Mouse (Mus musculus): ENCODE results near the gene Arhgap23. TPM values are rescaled to one million over a fixed set of nuclear protein-coding genes. Genes with fewer than 3 reads are reported as not detected.

Arhgap23 gene
- total RNA-seq, 2 experiments from 2014 or later, result 64.4 to 78.6 TPM

DNA sequence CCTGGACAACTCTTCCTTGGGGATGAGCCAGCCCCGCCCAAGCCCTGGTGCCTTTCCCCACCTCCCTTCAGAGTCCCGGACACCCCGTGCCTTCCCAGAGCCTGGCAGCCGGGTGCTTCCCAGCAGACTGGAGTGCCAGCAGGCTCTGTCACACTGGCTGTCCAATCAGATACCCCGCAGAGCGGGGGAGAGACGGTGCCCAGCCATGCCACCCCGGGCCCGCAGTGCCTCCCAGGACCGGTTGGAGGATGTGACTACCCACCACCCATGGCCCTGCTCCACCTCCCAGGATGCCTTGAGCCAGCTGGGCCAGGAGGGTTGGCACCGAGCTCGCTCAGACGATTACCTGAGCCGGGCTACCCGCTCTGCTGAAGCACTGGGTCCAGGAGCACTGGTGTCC is 36.3 kb downstream of the Arhgap23 start:
- Histone ChIP-seq H3K4me3 (peak overlapping the region; percentile 83), H3K27ac (peak overlapping the region; percentile 97)
- DNase-seq (ENCODE audit: extremely low spot score in 1 of 2, low spot score in 2 of 2), result no peak
- no peak for TF ChIP-seq CTCF (IDR thresholded peaks at IDR 0.05)
- intact Hi-C loops (cut with DNase I), result loop anchor here (2.0 kb wide), 1 partner anchor 15 kb away; no protein-coding TSS in a partner anchor

GRCm38 (mm10) chr11:97457120-97457519 is 41.8 kb downstream of the Arhgap23 start:
- TF ChIP-seq CTCF (IDR thresholded peaks at IDR 0.05), result no peak
- no peak overlapping the region for H3K27ac ChIP-seq
- intact Hi-C loops (cut with DNase I), result no loop called here
- no peak overlapping the region for H3K4me3 ChIP-seq
- DNase-seq (ENCODE audit: extremely low spot score in 1 of 2, low spot score in 2 of 2), result no peak

DNA sequence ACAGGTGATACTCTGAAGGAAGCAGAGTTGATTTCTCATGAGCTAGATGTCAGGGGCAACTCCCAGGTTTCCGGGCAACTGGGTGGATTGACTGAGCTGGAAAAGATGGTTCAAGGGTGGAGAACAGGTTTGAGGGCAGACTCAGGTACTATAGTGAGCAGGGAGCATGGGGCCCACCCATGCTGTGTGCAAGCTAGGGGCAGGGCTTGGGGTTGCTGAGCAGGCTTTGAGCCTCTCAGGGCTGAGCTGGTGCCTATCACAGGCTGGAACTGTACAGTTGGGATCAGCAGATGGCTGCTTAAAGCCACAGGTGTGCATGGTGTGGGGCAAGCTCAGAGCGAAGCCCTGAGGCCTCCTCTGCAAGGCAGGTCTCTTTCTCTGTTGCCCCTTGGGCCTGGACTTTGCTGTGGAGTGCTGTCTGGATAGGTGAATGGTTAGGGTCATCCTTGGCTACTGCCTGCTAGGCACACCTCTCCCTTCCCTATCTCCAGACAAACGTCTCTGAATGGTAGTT is 46.0 kb downstream of the Arhgap23 start:
- H3K4me3 ChIP-seq, result no peak overlapping the region
- no peak for DNase-seq (ENCODE audit: extremely low spot score in 1 of 2, low spot score in 2 of 2)
- intact Hi-C loops (cut with DNase I), result no loop called here
- no peak for TF ChIP-seq CTCF (IDR thresholded peaks at IDR 0.05)
- no peak overlapping the region for H3K27ac ChIP-seq

- intact Hi-C loops (cut with DNase I), result no loop called here
- H3K4me3 ChIP-seq, result no peak overlapping the region
- TF ChIP-seq CTCF (IDR thresholded peaks at IDR 0.05), result peak; percentile 22
- no peak for DNase-seq (ENCODE audit: extremely low spot score in 1 of 2, low spot score in 2 of 2)
- H3K27ac ChIP-seq, result no peak overlapping the region; the same call in 1 of the 2 replicates
Measured at GRCm38 (mm10) chr11:97462538-97462937, 47.2 kb downstream of the Arhgap23 start.

DNA sequence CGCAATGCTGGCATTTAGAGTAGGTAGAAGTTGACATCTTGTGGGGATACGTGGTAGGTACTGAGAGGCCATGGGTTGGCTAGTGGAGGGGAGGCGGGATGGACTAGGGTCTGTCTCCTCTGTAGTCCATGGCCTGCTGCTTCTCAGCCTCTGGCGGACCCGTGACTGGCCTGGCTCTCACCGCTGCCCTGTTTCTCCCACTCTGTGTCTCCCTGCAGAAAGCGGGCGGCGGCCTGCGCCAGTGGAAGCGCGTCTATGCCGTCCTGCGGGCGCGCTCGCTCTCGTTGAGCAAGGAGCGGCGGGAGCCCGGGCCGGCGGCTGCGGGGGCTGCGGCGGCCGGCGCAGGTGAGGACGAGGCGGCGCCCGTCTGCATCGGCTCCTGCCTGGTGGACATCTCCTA is 47.8 kb downstream of the Arhgap23 start:
- intact Hi-C loops (cut with DNase I), result no loop called here
- no peak for TF ChIP-seq CTCF (IDR thresholded peaks at IDR 0.05)
- H3K27ac ChIP-seq, result no peak overlapping the region
- DNase-seq (ENCODE audit: extremely low spot score in 1 of 2, low spot score in 2 of 2), result no peak
- no peak overlapping the region for H3K4me3 ChIP-seq

DNA sequence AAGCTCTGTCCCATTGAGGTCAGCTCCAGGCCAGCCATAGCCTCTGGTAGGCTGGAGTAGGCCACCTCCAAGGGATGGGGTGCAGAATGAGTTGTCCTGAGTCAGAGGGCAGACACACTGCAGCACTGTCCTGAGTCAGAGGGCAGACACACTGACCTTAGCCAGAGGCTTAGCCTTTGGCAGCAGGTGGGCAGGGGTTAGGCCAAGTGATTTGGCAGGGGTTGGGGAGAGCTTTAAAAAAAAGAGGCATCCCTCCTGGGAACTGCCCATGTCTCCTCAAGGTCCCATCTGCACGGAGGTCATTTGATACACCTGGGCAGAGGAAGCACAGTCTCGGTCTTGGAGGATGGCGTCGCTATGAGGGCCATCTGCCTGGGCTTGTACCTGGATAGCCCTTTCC is 48.7 kb downstream of the Arhgap23 start:
- no peak for TF ChIP-seq CTCF (IDR thresholded peaks at IDR 0.05)
- no peak overlapping the region for H3K4me3 ChIP-seq
- intact Hi-C loops (cut with DNase I), result no loop called here
- no peak overlapping the region for H3K27ac ChIP-seq
- DNase-seq (ENCODE audit: extremely low spot score in 1 of 2, low spot score in 2 of 2), result no peak

GRCm38 (mm10) chr11:97465957-97466356 is 50.6 kb downstream of the Arhgap23 start:
- H3K27ac ChIP-seq, result peak overlapping the region; percentile 50
- no peak overlapping the region for H3K4me3 ChIP-seq
- no peak for TF ChIP-seq CTCF (IDR thresholded peaks at IDR 0.05)
- DNase-seq (ENCODE audit: extremely low spot score in 1 of 2, low spot score in 2 of 2), result no peak
- intact Hi-C loops (cut with DNase I), result loop anchor here (2.0 kb wide), 1 partner anchor 15 kb away; no protein-coding TSS in a partner anchor

- intact Hi-C loops (cut with DNase I), result loop anchor here (2.0 kb wide), 1 partner anchor 16 kb away; no protein-coding TSS in a partner anchor
- Histone ChIP-seq H3K4me3 (no peak overlapping the region), H3K27ac (peak overlapping the region; percentile 50)
- no peak for TF ChIP-seq CTCF (IDR thresholded peaks at IDR 0.05)
- peak in 1 of 2 experiments; percentile 46 for DNase-seq (ENCODE audit: extremely low spot score in 1 of 2, low spot score in 2 of 2)
Measured at GRCm38 (mm10) chr11:97466444-97467160, 51.3 kb downstream of the Arhgap23 start.

GRCm38 (mm10) chr11:97468639-97469287 is 53.4 kb downstream of the Arhgap23 start:
- peak; percentile 95 for TF ChIP-seq CTCF (IDR thresholded peaks at IDR 0.05)
- no peak overlapping the region for H3K27ac ChIP-seq
- DNase-seq (ENCODE audit: extremely low spot score in 1 of 2, low spot score in 2 of 2), result peak; percentile 79 to 83
- intact Hi-C loops (cut with DNase I), result loop anchor here (1.0 to 2.0 kb wide), 3 partner anchors 36 to 108 kb away; no protein-coding TSS in a partner anchor
- H3K4me3 ChIP-seq, result no peak overlapping the region

GRCm38 (mm10) chr11:97469828-97470227 is 54.5 kb downstream of the Arhgap23 start:
- no peak for DNase-seq (ENCODE audit: extremely low spot score in 1 of 2, low spot score in 2 of 2)
- Histone ChIP-seq H3K4me3 (no peak overlapping the region), H3K27ac (no peak overlapping the region)
- no peak for TF ChIP-seq CTCF (IDR thresholded peaks at IDR 0.05)
- intact Hi-C loops (cut with DNase I), result loop anchor here (1.0 to 2.0 kb wide), 3 partner anchors 38 to 109 kb away; no protein-coding TSS in a partner anchor

DNA sequence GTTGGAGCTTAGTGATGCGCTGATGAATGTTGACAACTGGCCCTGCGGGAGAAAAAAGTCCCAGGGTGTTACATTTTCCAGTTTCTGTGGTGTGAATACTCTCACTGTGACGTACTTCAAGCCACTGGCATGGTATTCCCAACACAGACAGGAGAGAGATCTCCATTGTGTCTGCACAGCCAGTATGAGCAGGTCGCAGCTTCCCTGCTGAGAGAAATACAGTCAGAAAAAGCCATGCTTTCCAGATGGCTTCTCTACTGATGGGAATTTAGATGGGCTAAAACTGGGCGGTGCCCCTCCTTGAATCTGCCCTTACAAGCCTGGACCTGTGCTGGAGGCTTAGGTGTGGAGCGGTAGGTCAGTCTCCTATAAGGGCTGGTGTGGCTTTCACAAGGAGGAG is 55.9 kb downstream of the Arhgap23 start:
- intact Hi-C loops (cut with DNase I), result no loop called here
- DNase-seq (ENCODE audit: extremely low spot score in 1 of 2, low spot score in 2 of 2), result no peak
- Histone ChIP-seq H3K27ac (no peak overlapping the region), H3K4me3 (no peak overlapping the region)
- TF ChIP-seq CTCF (IDR thresholded peaks at IDR 0.05), result no peak

Data from left cerebral cortex, adult 2 months (tissue).